Mouse (Mus musculus): ENCODE results near the gene Hsd11b2.

- TF ChIP-seq EP300 (IDR thresholded peaks at IDR 0.05; ENCODE audit: insufficient read depth, low read depth, low read length), result no peak
- no peak for TF ChIP-seq CTCF (IDR thresholded peaks at IDR 0.05; ENCODE audit: low read depth, low read length)
Measured at GRCm38 (mm10) chr8:105571810-105572209, 53.3 kb downstream of the Hsd11b2 start.

Measured in ES-Bruce4 (cell line).